Mouse (Mus musculus): ENCODE measurements around the gene Meioc.
"Not testable (repeated sequence)": the region's sequence is repeated elsewhere in the genome, so short reads cannot be mapped to it uniquely, and the experiment has no call there.

The Meioc gene

GRCm38 (mm10) chr11:102665637-102666435 lies 2.3 kb downstream of the Meioc start:
- intact Hi-C loops (cut with DNase I) = no loop called here

GRCm38 (mm10) chr11:102690162-102690561 lies 26.6 kb downstream of the Meioc start:
- intact Hi-C loops (cut with DNase I) = no loop called here

- intact Hi-C loops (cut with DNase I) = no loop called here
Observed at GRCm38 (mm10) chr11:102695289-102695688, 31.8 kb downstream of the Meioc start.

- intact Hi-C loops (cut with DNase I) = no loop called here
Observed at GRCm38 (mm10) chr11:102697338-102698017, 34.0 kb downstream of the Meioc start, which contains the start of gene Ccdc43. Gene Ccdc43, minus strand, starts transcription at chr11:102697782.

- intact Hi-C loops (cut with DNase I) = no loop called here
Observed at GRCm38 (mm10) chr11:102698018-102698476, 34.5 kb downstream of the Meioc start.

GRCm38 (mm10) chr11:102702206-102702605 lies 38.7 kb downstream of the Meioc start:
- intact Hi-C loops (cut with DNase I) = not testable (repeated sequence)

- intact Hi-C loops (cut with DNase I) = no loop called here
Observed at GRCm38 (mm10) chr11:102712411-102712810, 48.9 kb downstream of the Meioc start.

DNA sequence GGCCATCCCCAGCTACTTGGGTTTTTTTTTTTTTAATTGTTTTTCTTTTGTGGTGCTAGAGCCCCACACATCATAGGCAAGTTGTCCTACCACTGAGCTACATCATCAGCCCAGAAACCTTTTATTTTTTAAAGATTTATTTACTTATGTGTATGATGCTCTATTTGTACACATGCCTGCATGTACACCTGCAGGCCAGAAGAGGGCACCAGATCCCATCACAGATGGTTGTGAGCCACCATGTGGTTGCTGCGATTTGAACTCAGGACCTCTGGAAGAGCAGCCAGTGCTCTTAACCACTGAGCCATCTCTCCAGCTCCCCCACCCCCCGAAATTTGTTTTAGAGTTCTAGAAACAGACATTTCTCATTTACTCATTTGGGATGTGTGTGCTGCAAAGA lies 51.1 kb downstream of the Meioc start:
- intact Hi-C loops (cut with DNase I) = not testable (repeated sequence)

GRCm38 (mm10) chr11:102716135-102716534 lies 52.6 kb downstream of the Meioc start:
- intact Hi-C loops (cut with DNase I) = no loop called here

DNA sequence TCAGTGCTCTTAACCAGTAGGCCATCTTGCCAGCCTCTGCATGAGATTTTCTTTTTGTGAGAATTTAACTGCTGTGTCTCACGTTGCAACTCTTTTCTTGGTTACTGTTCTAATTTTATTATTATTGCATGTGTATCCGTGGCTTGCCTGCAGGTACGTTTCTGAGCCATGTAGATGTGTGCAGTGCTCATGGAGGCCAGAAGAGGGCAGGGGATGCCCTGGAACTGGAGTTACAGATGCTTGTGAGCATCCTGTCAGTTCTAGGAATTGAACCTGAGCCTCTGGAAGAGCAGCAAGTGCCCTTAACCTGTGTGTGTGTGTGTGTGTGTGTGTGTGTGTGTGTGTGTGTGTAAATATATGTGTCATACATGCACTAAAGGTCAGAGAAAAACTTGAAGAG lies 62.1 kb downstream of the Meioc start:
- intact Hi-C loops (cut with DNase I) = no loop called here

DNA sequence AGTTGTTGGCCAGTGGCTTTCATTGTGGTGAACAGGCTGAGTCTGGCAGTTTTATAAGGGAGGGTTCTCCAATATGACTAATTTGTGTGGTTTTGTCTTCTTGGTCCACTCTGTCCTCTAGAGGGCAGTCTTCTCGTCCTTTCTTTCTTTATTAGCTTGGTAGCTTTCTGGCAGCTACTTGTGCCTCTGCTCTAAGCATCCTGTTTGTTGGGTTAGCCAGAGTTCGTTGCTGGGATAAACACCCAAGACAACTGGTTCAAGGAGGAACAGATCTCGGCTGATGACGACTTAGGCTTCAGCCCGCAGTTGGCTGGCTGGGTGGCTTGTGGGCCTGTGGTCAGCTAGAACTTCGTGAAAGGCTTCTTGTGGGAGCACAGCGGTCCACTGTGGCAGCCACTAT lies 65.1 kb downstream of the Meioc start:
- intact Hi-C loops (cut with DNase I) = no loop called here

DNA sequence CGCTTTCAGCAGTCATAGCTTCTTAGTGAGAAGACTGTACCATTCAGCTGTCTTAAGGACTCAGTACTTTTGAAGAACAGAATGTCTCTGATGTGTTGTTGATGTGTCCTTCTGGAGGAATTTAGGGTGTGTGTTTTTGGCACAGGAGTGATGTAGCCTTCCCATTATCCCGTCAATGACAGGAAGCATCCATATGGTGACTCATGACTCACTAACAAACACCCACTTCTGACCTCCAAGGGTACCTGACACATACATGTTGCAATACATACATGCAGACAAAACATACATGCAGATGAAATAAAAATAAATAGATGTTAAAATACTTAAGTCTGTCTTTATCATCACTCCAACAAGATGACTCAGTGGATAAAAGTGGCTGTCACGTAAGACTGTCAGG lies 66.3 kb downstream of the Meioc start:
- intact Hi-C loops (cut with DNase I) = no loop called here

DNA sequence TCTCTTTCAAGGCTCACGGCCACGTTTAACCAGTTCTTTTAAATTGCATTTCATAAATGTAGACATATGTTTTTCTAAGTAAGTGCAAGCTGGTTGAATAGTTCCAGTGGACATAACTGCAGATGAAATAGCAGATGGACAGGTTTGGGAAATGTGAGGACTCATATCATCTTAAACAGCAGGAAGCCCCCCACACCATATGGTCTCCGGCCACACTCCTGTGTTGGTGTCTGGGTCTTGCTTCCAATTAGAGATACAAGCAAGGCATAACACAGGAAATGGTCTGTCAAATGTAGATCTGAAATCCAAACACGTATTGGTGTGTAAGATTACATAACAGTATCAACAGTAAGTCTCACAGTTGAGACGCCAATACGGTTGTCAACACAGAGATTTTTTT lies 67.8 kb downstream of the Meioc start:
- intact Hi-C loops (cut with DNase I) = no loop called here

Small RNAs within 50 kb of the gene (microRNA-seq; reads per million reads assigned to microRNA genes)
- gene Gm22920 = 0 reads per million in 2 experiments

Data from adrenal gland (tissue).